Mouse (Mus musculus) hindbrain, embryonic 14.5 days (tissue): Measurements from ENCODE around the gene Mfsd6. TPM values are rescaled to one million over a fixed set of nuclear protein-coding genes. Genes with fewer than 3 reads are reported as not detected.
"Not testable (repeated sequence)": the region's sequence is repeated elsewhere in the genome, so short reads cannot be mapped to it uniquely, and the experiment has no call there.

ENCODE experiments used
- ATAC-seq: fragments of 200-750 bp; cut with Nextera tagmentation; 2 replicates; pipeline ENCODE4 v1.8.0; 2017; ENCODE audit warnings: moderate number of reproducible peaks, mild to moderate bottlenecking, moderate TSS enrichment, moderate library complexity; ENCODE audit not compliant: low FRiP score
- DNase-seq: peaks from one replicate; pipeline ENCODE4 v3.0.0-alpha.2; 2015; ENCODE audit warnings: low spot score
- H3K27ac ChIP-seq: fragments of 300-500 bp; sonication (generic); 2 replicates; pipeline ENCODE4 v1.5.1; 2014; ENCODE audit warnings: mild to moderate bottlenecking, moderate library complexity
- H3K27me3 ChIP-seq: fragments of 300-500 bp; sonication (generic); 2 replicates; pipeline ENCODE4 v1.6.1; 2014; ENCODE audit warnings: mild to moderate bottlenecking, low read length, mixed read lengths; ENCODE audit not compliant: control insufficient read depth, insufficient read depth
- H3K36me3 ChIP-seq: fragments of 300-500 bp; sonication (generic); replicated peaks from 2 replicates; pipeline ENCODE4 v1.6.1; 2014; ENCODE audit not compliant: control insufficient read depth, insufficient read depth
- H3K4me1 ChIP-seq: fragments of 300-500 bp; sonication (generic); replicated peaks from 2 replicates; pipeline ENCODE4 v1.6.1; 2014; ENCODE audit warnings: antibody characterized with exemption, low read length, mixed read lengths; ENCODE audit not compliant: control insufficient read depth, insufficient read depth
- H3K4me2 ChIP-seq: fragments of 300-500 bp; sonication (generic); replicated peaks from 2 replicates; pipeline ENCODE4 v1.6.1; 2014; ENCODE audit warnings: mild to moderate bottlenecking, moderate library complexity
- H3K4me3 ChIP-seq: fragments of 300-500 bp; sonication (generic); replicated peaks from 2 replicates; pipeline ENCODE4 v1.5.1; 2014; ENCODE audit warnings: mild to moderate bottlenecking, low read length
- H3K9ac ChIP-seq: fragments of 300-500 bp; sonication (generic); 2 replicates; pipeline ENCODE4 v1.6.1; 2014
- H3K9me3 ChIP-seq: fragments of 300-500 bp; sonication (generic); 2 replicates; pipeline ENCODE4 v1.6.1; 2016; ENCODE audit warnings: low read length; ENCODE audit not compliant: control insufficient read depth
- WGBS: fragments of 180-500 bp; shearing (Covaris S2); extraction: QIAGEN DNeasy Blood & Tissue Kit; methylation state at CpG from one replicate; pipeline ENCODE4 v1.1.7; 2014; 5-methylcytosine and 5-hydroxymethylcytosine counted together
- polyA plus RNA-seq: library from polyadenylated mRNA; unstranded; fragments of >200 nt; fragmentation: Nextera tagmentation; extraction: Ambion mirVana; gene quantifications from 2 replicates; pipeline ENCODE4 v1.2.1, GENCODE M21; 2014

Gene Mfsd6
- polyA plus RNA-seq, 1 experiment from 2014 or later: 15.8 TPM

- ATAC-seq: no peak
- no peak for DNase-seq
- WGBS: 61% methylated on average over 3 of the region's 3 CpGs
- Histone ChIP-seq H3K27ac (no peak overlapping the region), H3K4me3 (no peak overlapping the region), H3K27me3 (no peaks in the 10 kb centered on the region), H3K36me3 (no peaks in the 10 kb centered on the region), H3K4me2 (no peak overlapping the region), H3K4me1 (peaks cover 9% of the 10 kb centered on the region; the same call in 1 of the 2 replicates), H3K9ac (no peak overlapping the region), H3K9me3 (no peaks in the 10 kb centered on the region)
Measured at GRCm38 (mm10) chr1:52718068-52718748, 9.1 kb downstream of the Mfsd6 start.

DNA sequence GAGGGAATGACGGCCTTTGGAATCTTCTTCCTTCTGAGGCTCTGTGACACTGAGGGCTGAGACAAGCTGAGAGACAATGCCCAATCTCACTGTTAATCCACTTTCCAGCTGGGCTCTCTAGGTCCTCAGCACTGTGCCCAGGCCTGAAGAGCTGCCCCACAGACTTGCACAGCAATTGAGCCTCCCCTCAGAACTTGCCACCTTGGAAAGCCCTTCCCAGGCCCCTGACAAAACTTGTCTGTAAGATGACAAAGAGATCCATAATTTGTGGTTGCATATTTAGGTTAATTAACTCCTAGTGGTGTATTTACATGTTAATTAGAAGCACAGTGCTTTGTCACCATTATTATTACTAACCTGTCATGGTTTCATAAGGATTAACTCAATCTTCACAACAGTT is 12.8 kb downstream of the Mfsd6 start:
- Histone ChIP-seq H3K4me2 (no peak overlapping the region), H3K27me3 (no peaks in the 10 kb centered on the region), H3K9ac (no peak overlapping the region), H3K27ac (no peak overlapping the region; the same call in 1 of the 2 replicates), H3K4me1 (peaks cover 9% of the 10 kb centered on the region; the same call in 1 of the 2 replicates), H3K4me3 (no peak overlapping the region), H3K9me3 (no peaks in the 10 kb centered on the region), H3K36me3 (no peaks in the 10 kb centered on the region)
- WGBS: 40% methylated on average over 1 of the region's 1 CpGs
- DNase-seq (no peak), ATAC-seq (peak; percentile 36; the same call in 1 of the 2 replicates)

DNA sequence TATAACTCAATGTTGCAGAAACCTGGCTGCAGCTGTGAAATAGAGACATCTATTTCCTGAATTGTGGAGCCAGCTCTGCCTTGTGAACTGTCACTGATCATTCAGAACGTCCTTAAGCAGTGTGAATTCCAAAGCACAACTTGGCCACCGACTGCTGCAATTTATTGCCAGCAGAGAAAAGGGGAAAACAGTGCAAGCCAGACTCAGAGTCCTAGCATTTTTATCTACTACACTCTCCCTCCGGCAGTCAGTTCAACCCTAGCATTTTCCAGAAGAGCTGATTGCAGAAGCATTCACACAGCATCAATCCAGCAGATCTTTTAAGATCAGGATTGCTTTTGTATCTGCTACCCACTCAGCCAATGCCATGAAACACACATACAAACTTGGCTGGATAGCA is 13.2 kb downstream of the Mfsd6 start:
- Histone ChIP-seq H3K4me3 (no peak overlapping the region), H3K4me1 (peaks cover 9% of the 10 kb centered on the region; the same call in 1 of the 2 replicates), H3K27me3 (no peaks in the 10 kb centered on the region), H3K36me3 (no peaks in the 10 kb centered on the region), H3K4me2 (no peak overlapping the region), H3K27ac (no peak overlapping the region; the same call in 1 of the 2 replicates), H3K9ac (no peak overlapping the region), H3K9me3 (no peaks in the 10 kb centered on the region)
- DNase-seq (no peak), ATAC-seq (peak; percentile 14)
- WGBS: 49% methylated on average over 3 of the region's 3 CpGs

GRCm38 (mm10) chr1:52708745-52709144 is 18.5 kb downstream of the Mfsd6 start:
- H3K9ac ChIP-seq: no peak overlapping the region
- 0 out of 2 replicates have a peak, but pooled peaks cover 1% of the 10 kb centered on the region for H3K4me1 ChIP-seq
- ATAC-seq (no peak), DNase-seq (no peak)
- H3K4me3 ChIP-seq: no peak overlapping the region
- H3K36me3 ChIP-seq: no peaks in the 10 kb centered on the region
- 91% methylated on average over 6 of the region's 6 CpGs for WGBS
- H3K4me2 ChIP-seq: no peak overlapping the region
- H3K9me3 ChIP-seq: no peaks in the 10 kb centered on the region
- H3K27me3 ChIP-seq: no peaks in the 10 kb centered on the region
- H3K27ac ChIP-seq: no peak overlapping the region

- Histone ChIP-seq H3K4me2 (no peak overlapping the region), H3K27me3 (no peaks in the 10 kb centered on the region), H3K27ac (no peak overlapping the region), H3K9me3 (no peaks in the 10 kb centered on the region), H3K36me3 (no peaks in the 10 kb centered on the region), H3K4me1 (no peaks in the 10 kb centered on the region), H3K9ac (no peak overlapping the region), H3K4me3 (no peak overlapping the region)
- no peak for ATAC-seq
- DNase-seq: no peak
- 95% methylated on average over 3 of the region's 3 CpGs for WGBS
Measured at GRCm38 (mm10) chr1:52707030-52707429, 20.2 kb downstream of the Mfsd6 start.

DNA sequence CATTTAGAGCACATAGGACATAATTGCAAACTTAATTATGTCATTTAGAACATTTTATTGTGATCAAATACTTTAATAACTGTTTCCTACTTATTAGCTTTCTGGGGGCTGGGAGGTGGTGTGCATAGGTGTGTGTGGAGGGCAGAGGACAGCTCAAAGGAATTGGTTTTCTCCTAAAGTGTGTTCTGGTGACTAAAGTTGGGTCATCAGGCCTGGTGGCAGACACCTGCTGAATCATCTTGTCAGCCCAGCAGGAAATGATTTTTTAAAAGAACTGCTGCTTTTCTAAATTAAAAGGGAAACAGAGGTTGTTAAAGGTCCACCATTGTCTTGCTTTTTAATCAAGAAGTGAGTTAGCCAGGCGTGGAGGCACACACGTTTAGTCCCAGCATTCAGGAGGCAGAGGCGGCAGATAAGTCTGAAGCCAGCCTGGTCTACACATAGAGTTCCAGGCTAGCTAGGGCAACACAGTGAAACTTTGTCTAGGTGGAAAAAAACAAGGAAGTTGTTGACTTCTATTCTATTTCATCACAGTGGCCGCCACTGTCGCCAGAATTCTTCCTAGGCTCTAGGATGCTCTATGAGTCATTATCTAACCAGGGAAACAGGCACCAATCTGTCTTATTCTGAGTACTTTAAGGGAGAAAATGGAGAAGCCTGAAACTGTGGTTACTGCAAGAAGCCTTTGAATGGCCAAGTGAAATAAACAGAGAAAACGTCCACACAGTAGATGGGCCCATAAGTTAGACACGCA is 24.3 kb downstream of the Mfsd6 start:
- DNase-seq (no peak), ATAC-seq (no peak)
- WGBS: 82% methylated on average over 7 of the region's 7 CpGs
- no peaks in the 10 kb centered on the region for H3K9me3 ChIP-seq
- no peaks in the 10 kb centered on the region for H3K27me3 ChIP-seq
- no peak overlapping the region for H3K9ac ChIP-seq
- H3K27ac ChIP-seq: no peak overlapping the region
- H3K36me3 ChIP-seq: no peaks in the 10 kb centered on the region
- no peak overlapping the region for H3K4me3 ChIP-seq
- H3K4me2 ChIP-seq: no peak overlapping the region
- no peaks in the 10 kb centered on the region for H3K4me1 ChIP-seq

GRCm38 (mm10) chr1:52701941-52702340 is 25.3 kb downstream of the Mfsd6 start:
- 100% methylated on average over 1 of the region's 1 CpGs for WGBS
- no peak for ATAC-seq

GRCm38 (mm10) chr1:52694456-52694855 is 32.8 kb downstream of the Mfsd6 start:
- H3K27me3 ChIP-seq, H3K9me3 ChIP-seq, H3K9ac ChIP-seq, H3K4me1 ChIP-seq, DNase-seq, H3K27ac ChIP-seq, H3K36me3 ChIP-seq, H3K4me3 ChIP-seq, H3K4me2 ChIP-seq, ATAC-seq: not testable (repeated sequence)
- 96% methylated on average over 13 of the region's 13 CpGs for WGBS

More at GRCm38 (mm10) chr1:52701941-52702340, 25.3 kb downstream of the Mfsd6 start:
- H3K4me2 ChIP-seq: no peak overlapping the region
- H3K4me1 ChIP-seq: no peaks in the 10 kb centered on the region
- no peak overlapping the region for H3K27ac ChIP-seq
- no peaks in the 10 kb centered on the region for H3K36me3 ChIP-seq
- no peak overlapping the region for H3K4me3 ChIP-seq
- no peaks in the 10 kb centered on the region for H3K27me3 ChIP-seq
- H3K9me3 ChIP-seq: no peaks in the 10 kb centered on the region
- no peak for DNase-seq
- no peak overlapping the region for H3K9ac ChIP-seq

DNA sequence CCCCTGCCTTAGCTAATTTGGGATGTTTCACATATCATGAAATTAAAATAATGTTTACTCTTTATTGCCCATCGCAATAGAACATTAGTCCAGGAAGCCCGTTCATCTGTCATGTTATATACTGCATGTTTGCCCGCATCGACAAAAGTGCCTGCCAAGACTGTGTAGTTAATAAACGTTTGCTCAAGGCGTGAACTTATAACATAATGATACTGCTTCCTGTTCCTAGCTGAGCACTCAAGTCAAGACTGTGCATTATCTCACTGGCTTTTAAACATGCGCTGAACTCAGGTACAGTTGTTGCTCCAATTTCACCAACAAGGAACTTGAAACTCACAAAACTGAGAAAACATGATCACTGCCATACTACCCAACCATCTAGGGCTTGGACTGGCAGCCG is 39.6 kb downstream of the Mfsd6 start:
- Histone ChIP-seq H3K27ac (no peak overlapping the region), H3K4me2 (no peak overlapping the region), H3K4me3 (no peak overlapping the region), H3K4me1 (no peaks in the 10 kb centered on the region), H3K27me3 (no peaks in the 10 kb centered on the region), H3K9ac (no peak overlapping the region), H3K9me3 (no peaks in the 10 kb centered on the region), H3K36me3 (no peaks in the 10 kb centered on the region)
- 86% methylated on average over 8 of the region's 8 CpGs for WGBS
- ATAC-seq (no peak), DNase-seq (no peak)
